Mouse (Mus musculus) liver, adult 2 months (tissue): ENCODE measurements around the gene Wfdc1.

Experiments used
- CTCF ChIP-seq: fragments of 200-500 bp; IDR thresholded peaks from 2 replicates; pipeline ENCODE4 v1.5.1; 2011; ENCODE audit warnings: low read depth, low read length, control low read depth
- POLR2A ChIP-seq: fragments of 200-500 bp; IDR thresholded peaks from 2 replicates; pipeline ENCODE4 v1.6.1; 2011; ENCODE audit warnings: low read length, control low read depth; ENCODE audit not compliant: insufficient read depth; ENCODE audit errors: extremely low read depth

GRCm38 (mm10) chr8:119624916-119625315, 41.2 kb upstream of the Wfdc1 start:
- TF ChIP-seq POLR2A (no peak), CTCF (no peak)
